ENCODE assay signal across 8 mouse cellular contexts in the genomic region with DNA sequence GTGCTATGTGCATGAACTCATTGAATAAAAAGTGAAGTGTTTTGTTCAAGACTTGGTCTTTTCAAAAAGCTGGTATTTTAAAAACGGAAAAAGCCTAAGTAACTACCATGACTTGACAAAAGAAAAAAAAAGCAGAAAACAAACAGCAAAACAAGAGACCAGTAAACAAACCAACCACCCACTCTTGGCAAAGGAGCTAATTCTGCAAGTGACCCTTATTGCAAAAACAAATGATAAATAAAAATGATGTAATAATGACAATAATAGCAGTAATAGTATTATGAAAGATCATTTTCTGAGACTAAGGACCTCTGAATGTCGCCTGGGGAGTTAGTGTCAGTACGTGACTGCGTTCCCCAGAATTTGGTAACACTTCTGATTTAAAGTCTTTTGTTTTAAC. TPM values are rescaled to one million over a fixed set of nuclear protein-coding genes. Genes with fewer than 3 reads are reported as not detected.
DNase-seq lines count a peak whose midpoint lies in the region; ATAC-seq and TF ChIP-seq lines count a peak whose summit lies in the region.

No protein-coding gene starts in this region.

- peaks cover 8% of the 10 kb centered on the region; the same call in 1 of the 2 replicates for H3K36me3 ChIP-seq in lung, embryonic 14.5 days (ENCODE audit: insufficient read depth)
- H3K36me3 ChIP-seq in intestine, postnatal 0 days (ENCODE audit: control insufficient read depth, insufficient read depth) = no peaks in the 10 kb centered on the region; the same call in 1 of the 2 replicates
- no peaks in the 10 kb centered on the region for H3K36me3 ChIP-seq in neural tube, embryonic 12.5 days

- no peaks in the 10 kb centered on the region for H3K9me3 ChIP-seq in lung, embryonic 14.5 days (ENCODE audit: low read depth, low read length)
- H3K9me3 ChIP-seq in intestine, postnatal 0 days (ENCODE audit: control insufficient read depth) = no peaks in the 10 kb centered on the region
- no peaks in the 10 kb centered on the region for H3K9me3 ChIP-seq in neural tube, embryonic 12.5 days

- ATAC-seq in lung, embryonic 14.5 days (ENCODE audit: insufficient read depth) = peak; percentile 7; the same call in 1 of the 2 replicates
- ATAC-seq in erythroblast, adult 5-6 weeks (replicated peaks; ENCODE audit: low FRiP score, poor library complexity, severe bottlenecking) = peak; percentile 26
- ATAC-seq in intestine, postnatal 0 days = no peak
- ATAC-seq in neural tube, embryonic 12.5 days (ENCODE audit: low FRiP score, low read depth) = peak; percentile 8; the same call in 1 of the 2 replicates

- peak overlapping the region; percentile 98 for H3K4me2 ChIP-seq in lung, embryonic 14.5 days
- peak overlapping the region; percentile 80 for H3K4me2 ChIP-seq in intestine, postnatal 0 days (replicated peaks; ENCODE audit: low read depth)
- H3K4me2 ChIP-seq in neural tube, embryonic 12.5 days (replicated peaks) = peak overlapping the region; percentile 55

- H3K27me3 ChIP-seq in lung, embryonic 14.5 days (ENCODE audit: insufficient read depth, low read length) = no peaks in the 10 kb centered on the region
- no peaks in the 10 kb centered on the region for H3K27me3 ChIP-seq in intestine, postnatal 0 days (replicated peaks; ENCODE audit: control insufficient read depth, insufficient read depth, low read length)
- H3K27me3 ChIP-seq in neural tube, embryonic 12.5 days (replicated peaks) = no peaks in the 10 kb centered on the region

- WGBS in lung, embryonic 14.5 days = 16% methylated on average over 4 of the region's 4 CpGs
- WGBS in intestine, postnatal 0 days = 11% methylated on average over 4 of the region's 4 CpGs
- WGBS in neural tube, embryonic 12.5 days = 15% methylated on average over 4 of the region's 4 CpGs

- no peaks in the 10 kb centered on the region for H3K4me1 ChIP-seq in lung, embryonic 14.5 days (ENCODE audit: insufficient read depth)
- no peaks in the 10 kb centered on the region for H3K4me1 ChIP-seq in intestine, postnatal 0 days (replicated peaks; ENCODE audit: control insufficient read depth, insufficient read depth, low read length)
- H3K4me1 ChIP-seq in neural tube, embryonic 12.5 days = peaks cover 9% of the 10 kb centered on the region

- H3K27ac ChIP-seq in lung, embryonic 14.5 days (ENCODE audit: low read depth) = peak overlapping the region; percentile 55; the same call in 1 of the 2 replicates
- peak overlapping the region; percentile 54; the same call in 1 of the 2 replicates for H3K27ac ChIP-seq in intestine, postnatal 0 days (ENCODE audit: low read depth, low read length)
- H3K27ac ChIP-seq in neural tube, embryonic 12.5 days = no peak overlapping the region

- peak overlapping the region; percentile 97 for H3K4me3 ChIP-seq in lung, embryonic 14.5 days (ENCODE audit: low read depth, low read length)
- H3K4me3 ChIP-seq in intestine, postnatal 0 days (ENCODE audit: low read depth, low read length) = peak overlapping the region; percentile 98
- peak overlapping the region; percentile 97 for H3K4me3 ChIP-seq in neural tube, embryonic 12.5 days

- H3K9ac ChIP-seq in lung, embryonic 14.5 days = peak overlapping the region; percentile 98
- H3K9ac ChIP-seq in intestine, postnatal 0 days (ENCODE audit: low read depth, low read length) = peak overlapping the region; percentile 100
- peak overlapping the region; percentile 99 for H3K9ac ChIP-seq in neural tube, embryonic 12.5 days

- TF ChIP-seq CTCF in lung, embryonic 14.5 days (IDR thresholded peaks at IDR 0.05; ENCODE audit: low read depth) = no peak
- TF ChIP-seq CTCF in intestine, postnatal 0 days (IDR thresholded peaks at IDR 0.05; ENCODE audit: low read depth) = no peak

- DNase-seq in lung, embryonic 14.5 days = peak; percentile 44
- no peak for DNase-seq in lung, postnatal 36 days
- no peak for DNase-seq in spleen, adult 12 weeks (ENCODE audit: low spot score)
- no peak for DNase-seq in frontal cortex, postnatal 14 days (ENCODE audit: low spot score in 2 of 2)
- no peak for DNase-seq in right cerebral cortex, postnatal 36 days (ENCODE audit: low spot score in 2 of 2)

RNA-seq across cellular contexts. Expression of a gene that starts 0.5 kb away (rescaled TPM):
- polyA plus RNA-seq in lung, embryonic 14.5 days (2014; fragmentation: Nextera tagmentation; extraction: Ambion mirVana) = 45.2 and 47.4 TPM in 2 replicates
- 66.3 and 72.1 TPM in 2 replicates for total RNA-seq in erythroblast, adult 5-6 weeks (2015; ENCODE audit: low replicate concordance)
- 54.6 and 56.1 TPM in 2 replicates for total RNA-seq in erythroblast, adult 5-6 weeks (2017; ENCODE audit: low replicate concordance)
- 19.3 and 23.7 TPM in 2 replicates for polyA plus RNA-seq in intestine, postnatal 0 days (2015; fragmentation: Nextera tagmentation; extraction: Ambion mirVana)
- 57.6 and 64.9 TPM in 2 replicates for polyA plus RNA-seq in neural tube, embryonic 12.5 days (2016; fragmentation: Nextera tagmentation; extraction: Ambion mirVana)

RNA-seq across cellular contexts. Expression of a gene that starts 15.0 kb away (rescaled TPM):
- 105 and 107 TPM in 2 replicates for polyA plus RNA-seq in lung, embryonic 14.5 days (2014; fragmentation: Nextera tagmentation; extraction: Ambion mirVana)
- total RNA-seq in erythroblast, adult 5-6 weeks (2015; ENCODE audit: low replicate concordance) = 2.7 and 8.8 TPM in 2 replicates
- 4.9 and 7.2 TPM in 2 replicates for total RNA-seq in erythroblast, adult 5-6 weeks (2017; ENCODE audit: low replicate concordance)
- polyA plus RNA-seq in intestine, postnatal 0 days (2015; fragmentation: Nextera tagmentation; extraction: Ambion mirVana) = 125 and 136 TPM in 2 replicates
- polyA plus RNA-seq in neural tube, embryonic 12.5 days (2016; fragmentation: Nextera tagmentation; extraction: Ambion mirVana) = 109 and 111 TPM in 2 replicates

RNA-seq across cellular contexts. Expression of a gene that starts 15.7 kb away (rescaled TPM):
- polyA plus RNA-seq in lung, embryonic 14.5 days (2014; fragmentation: Nextera tagmentation; extraction: Ambion mirVana) = 1.5 TPM in 2 replicates
- total RNA-seq in erythroblast, adult 5-6 weeks (2015; ENCODE audit: low replicate concordance) = not detected in 2 replicates
- not detected in 2 replicates for total RNA-seq in erythroblast, adult 5-6 weeks (2017; ENCODE audit: low replicate concordance)
- polyA plus RNA-seq in intestine, postnatal 0 days (2015; fragmentation: Nextera tagmentation; extraction: Ambion mirVana) = 0.31 and 0.47 TPM in 2 replicates
- 2.0 and 2.2 TPM in 2 replicates for polyA plus RNA-seq in neural tube, embryonic 12.5 days (2016; fragmentation: Nextera tagmentation; extraction: Ambion mirVana)

RNA-seq across cellular contexts. Expression of a gene that starts 33.7 kb away (rescaled TPM):
- 31.7 and 32.5 TPM in 2 replicates for polyA plus RNA-seq in lung, embryonic 14.5 days (2014; fragmentation: Nextera tagmentation; extraction: Ambion mirVana)
- total RNA-seq in erythroblast, adult 5-6 weeks (2015; ENCODE audit: low replicate concordance) = 4.6 and 7.1 TPM in 2 replicates
- 3.2 and 5.6 TPM in 2 replicates for total RNA-seq in erythroblast, adult 5-6 weeks (2017; ENCODE audit: low replicate concordance)
- 29.0 and 32.0 TPM in 2 replicates for polyA plus RNA-seq in intestine, postnatal 0 days (2015; fragmentation: Nextera tagmentation; extraction: Ambion mirVana)
- polyA plus RNA-seq in neural tube, embryonic 12.5 days (2016; fragmentation: Nextera tagmentation; extraction: Ambion mirVana) = 41.4 and 43.2 TPM in 2 replicates

RNA-seq across cellular contexts. Expression of a gene that starts 34.4 kb away (rescaled TPM):
- polyA plus RNA-seq in lung, embryonic 14.5 days (2014; fragmentation: Nextera tagmentation; extraction: Ambion mirVana) = 0.25 and 0.37 TPM in 2 replicates
- 0.21 and 1.2 TPM in 2 replicates for total RNA-seq in erythroblast, adult 5-6 weeks (2015; ENCODE audit: low replicate concordance)
- total RNA-seq in erythroblast, adult 5-6 weeks (2017; ENCODE audit: low replicate concordance) = 0.60 TPM in 1 of 2 replicates, not detected in the other
- 1.1 TPM in 2 replicates for polyA plus RNA-seq in intestine, postnatal 0 days (2015; fragmentation: Nextera tagmentation; extraction: Ambion mirVana)
- polyA plus RNA-seq in neural tube, embryonic 12.5 days (2016; fragmentation: Nextera tagmentation; extraction: Ambion mirVana) = 8.0 and 8.1 TPM in 2 replicates
